Mouse (Mus musculus) heart, postnatal 4 days (tissue): ENCODE measurements around the gene Plekho2. TPM values are rescaled to one million over a fixed set of nuclear protein-coding genes. Genes with fewer than 3 reads are reported as not detected.
A peak's percentile ranks its signal among the peaks of the same experiment; 100 is the strongest.

Experiments
- DNase-seq: peaks from one replicate; pipeline ENCODE4 v3.0.0; 2021
- total RNA-seq, 2 experiments: library from RNA; stranded (reverse); gene quantifications; 2 replicates each; pipeline ENCODE4 v1.2.3; 2021

Gene Plekho2
- total RNA-seq, 2 experiments from 2014 or later: 17.9 to 19.4 TPM

GRCm38 (mm10) chr9:65552711-65553110 is 27.1 kb downstream of the Plekho2 start:
- DNase-seq: no peak

GRCm38 (mm10) chr9:65552141-65552540 is 27.7 kb downstream of the Plekho2 start:
- DNase-seq: no peak

- peak; percentile 85 for DNase-seq
Observed at GRCm38 (mm10) chr9:65551035-65551434, 28.8 kb downstream of the Plekho2 start.

DNA sequence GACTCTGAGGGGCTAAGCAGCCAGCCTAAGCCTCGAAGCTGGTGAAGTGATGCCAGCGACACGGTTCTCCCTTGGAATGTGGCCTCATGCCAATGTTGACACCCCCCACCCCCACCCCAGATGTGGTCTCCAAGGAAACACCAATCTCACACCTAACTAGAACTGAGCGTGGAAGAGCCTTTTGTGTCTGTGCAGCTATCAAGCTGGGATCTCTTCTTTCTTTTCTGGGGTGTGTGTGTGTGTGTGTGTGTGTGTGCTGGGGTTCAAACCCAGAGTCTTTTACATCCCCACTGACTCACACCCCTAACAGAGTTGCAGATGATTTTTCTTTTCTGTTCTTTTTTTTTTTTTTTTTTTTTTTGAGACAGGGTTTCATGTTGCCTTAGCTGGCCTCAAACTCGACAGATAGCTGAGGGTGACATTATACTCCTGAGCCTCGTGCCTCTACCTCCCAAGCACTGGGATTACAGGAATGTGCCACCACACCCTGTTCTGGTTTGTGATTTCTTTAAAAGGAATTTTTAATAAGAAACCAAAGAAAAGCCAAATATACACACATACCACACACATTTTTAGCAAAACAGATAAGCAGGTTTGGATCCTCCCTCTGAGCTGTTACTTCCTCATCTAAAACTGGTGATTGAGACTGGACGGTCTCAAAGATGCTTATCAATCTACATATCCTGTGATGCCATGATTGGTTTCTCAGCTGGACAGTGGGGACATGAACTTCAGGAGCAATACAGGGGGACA is 29.6 kb downstream of the Plekho2 start:
- DNase-seq: no peak

- DNase-seq: no peak
Observed at GRCm38 (mm10) chr9:65549643-65550042, 30.2 kb downstream of the Plekho2 start.

DNA sequence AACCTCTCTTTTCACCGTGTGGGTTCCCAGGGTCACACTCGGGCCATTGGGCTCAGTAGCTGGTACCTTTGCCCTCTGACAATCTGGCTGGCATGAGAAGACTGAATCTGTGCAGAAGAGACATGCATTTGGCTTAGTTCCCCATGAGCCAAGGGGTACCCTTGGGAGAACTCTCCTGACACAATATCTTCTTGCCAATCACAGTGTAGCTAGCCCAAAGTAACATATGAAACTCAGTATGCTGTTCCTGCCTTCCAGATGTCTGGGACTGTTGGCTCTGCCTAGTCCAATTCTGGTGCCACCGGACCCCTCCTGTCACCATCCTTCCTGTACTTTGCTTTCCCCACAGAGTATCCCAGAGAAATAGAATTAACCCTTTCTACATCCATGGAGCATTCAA is 30.7 kb downstream of the Plekho2 start:
- no peak for DNase-seq

- DNase-seq: no peak
Observed at GRCm38 (mm10) chr9:65548311-65548710, 31.5 kb downstream of the Plekho2 start.

DNA sequence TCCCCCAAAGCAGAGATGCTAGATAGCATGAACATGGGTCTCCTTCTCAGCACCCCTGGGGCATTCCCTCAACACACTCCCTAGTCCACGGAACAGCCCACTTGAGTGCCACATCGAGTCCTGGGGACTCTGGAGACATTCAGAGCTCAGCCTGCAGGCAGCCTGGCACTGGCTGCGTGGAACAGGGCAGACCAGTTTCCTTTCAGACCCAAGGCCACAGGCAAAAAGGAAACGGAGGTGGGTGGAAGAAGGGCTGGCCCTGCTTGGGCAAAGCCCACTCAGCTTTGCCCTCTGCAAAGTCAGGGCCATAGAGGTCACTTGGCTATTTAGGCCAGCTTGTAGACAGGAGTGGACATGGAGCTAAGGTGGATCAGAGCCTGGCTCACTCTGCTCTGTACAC is 32.0 kb downstream of the Plekho2 start:
- no peak for DNase-seq

GRCm38 (mm10) chr9:65547111-65547510 is 32.7 kb downstream of the Plekho2 start:
- no peak for DNase-seq

DNA sequence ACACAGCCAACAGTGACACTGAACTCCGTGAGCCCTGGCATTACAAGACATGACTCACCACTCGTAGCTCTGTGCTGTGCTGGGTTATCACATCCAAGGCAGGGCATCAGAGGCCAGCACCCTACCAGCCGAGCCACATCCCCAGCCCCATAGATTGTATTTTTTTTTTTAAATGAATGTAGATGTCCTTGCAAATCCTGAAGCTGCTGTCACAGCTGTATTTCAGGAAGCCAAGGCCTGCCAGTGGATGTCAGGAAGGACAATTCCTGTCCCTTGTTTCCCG is 33.5 kb downstream of the Plekho2 start:
- no peak for DNase-seq

DNA sequence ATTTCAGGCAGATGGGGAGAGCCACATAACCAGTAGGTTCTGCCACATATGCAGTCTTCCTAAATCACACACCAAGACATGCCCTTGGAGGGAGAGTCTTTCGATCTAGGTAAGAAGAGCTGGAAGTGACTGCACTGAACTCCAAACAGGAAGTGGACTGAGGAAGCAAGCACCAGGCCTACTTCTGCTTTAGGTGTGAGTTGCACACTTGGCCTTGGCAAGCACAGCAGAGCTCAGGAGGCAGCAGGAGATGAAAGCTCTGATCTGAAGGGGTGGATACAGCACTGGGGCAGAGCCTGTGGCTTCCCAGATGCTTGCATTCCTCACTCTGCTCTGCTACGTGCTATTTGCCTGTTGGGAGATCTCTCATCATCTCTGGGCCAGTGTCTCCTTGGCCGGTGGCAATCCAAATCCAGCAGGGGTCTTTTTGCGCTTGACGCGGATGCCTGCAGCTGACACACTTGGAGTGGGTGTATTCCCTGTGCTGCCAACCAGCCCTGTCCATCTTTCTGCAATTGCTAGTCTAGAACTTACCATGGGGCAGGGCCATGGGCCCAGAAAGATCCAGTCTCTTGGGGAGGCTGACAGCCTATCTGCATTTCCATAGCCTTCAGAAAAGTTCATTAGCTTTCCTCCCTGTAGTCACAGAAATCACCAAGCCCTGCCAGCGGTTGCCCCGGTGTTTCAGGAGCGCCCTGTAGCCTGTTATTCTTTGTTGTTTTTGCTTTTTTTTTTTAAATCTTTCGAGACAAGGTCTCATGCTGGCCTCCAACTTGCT is 34.0 kb downstream of the Plekho2 start:
- no peak for DNase-seq

DNA sequence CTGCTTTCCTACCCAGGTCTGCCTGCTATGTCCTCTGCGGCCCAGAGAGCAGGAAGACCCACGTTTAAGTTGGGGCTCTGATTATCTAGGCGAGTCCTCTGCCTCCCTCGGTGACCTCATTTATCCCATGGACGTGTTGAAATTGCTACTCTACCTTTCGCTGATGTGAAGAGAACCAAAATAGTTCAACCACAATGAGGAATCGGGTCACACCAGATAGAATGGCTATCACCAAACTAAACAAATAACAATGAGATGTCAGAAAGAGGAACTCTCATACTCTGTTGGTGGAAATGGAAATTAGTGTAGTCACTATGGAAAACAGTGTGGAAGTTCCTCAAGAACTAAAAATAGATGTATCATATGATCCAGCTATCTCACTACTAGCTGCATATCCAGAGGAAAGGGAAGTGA is 37.7 kb downstream of the Plekho2 start:
- DNase-seq: no peak

DNA sequence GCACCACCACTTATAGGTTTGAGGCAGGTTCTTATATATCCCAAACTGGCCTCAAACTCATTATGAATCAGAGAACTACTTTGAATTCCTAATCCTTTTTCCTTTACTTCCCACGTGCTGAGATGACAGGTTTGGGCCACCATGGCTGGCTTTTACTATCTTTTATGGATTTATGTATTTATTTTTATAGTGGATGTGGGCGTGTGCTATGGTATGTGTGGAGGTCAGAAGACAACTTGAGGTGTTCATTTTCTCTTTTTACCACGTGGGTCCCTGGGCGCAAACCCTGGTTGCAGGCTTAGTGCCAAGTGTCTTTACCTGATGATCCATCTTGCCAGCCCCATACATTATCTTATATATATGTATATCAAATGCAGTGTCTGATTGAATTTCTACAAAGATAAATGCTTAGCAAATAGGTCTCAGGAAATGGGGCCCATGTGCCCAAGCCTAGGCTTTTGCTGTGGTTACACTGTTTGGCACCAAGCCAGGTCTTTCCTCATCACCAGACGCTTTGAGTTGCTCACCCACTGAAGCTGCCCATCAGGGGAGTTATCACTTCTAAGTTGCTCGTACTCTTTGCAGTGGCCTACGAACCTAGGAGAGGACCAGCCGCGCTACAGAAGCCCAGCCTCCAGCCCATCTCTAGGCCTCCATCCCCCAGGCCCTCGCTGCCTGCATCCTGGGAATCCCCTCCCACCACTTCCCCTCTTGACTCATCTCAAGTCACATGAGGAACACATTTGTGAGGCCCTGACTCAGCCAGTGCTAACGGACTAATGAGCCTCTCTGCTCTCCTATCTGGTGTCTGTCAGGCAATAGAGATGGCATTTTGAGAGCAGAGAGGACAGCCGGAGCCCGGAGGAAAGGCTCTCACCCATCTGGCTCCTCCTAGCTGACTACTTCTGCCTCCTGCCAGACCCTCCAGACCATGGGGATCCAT is 38.4 kb downstream of the Plekho2 start:
- DNase-seq: peak; percentile 57

GRCm38 (mm10) chr9:65539697-65540096 is 40.1 kb downstream of the Plekho2 start:
- DNase-seq: no peak

DNA sequence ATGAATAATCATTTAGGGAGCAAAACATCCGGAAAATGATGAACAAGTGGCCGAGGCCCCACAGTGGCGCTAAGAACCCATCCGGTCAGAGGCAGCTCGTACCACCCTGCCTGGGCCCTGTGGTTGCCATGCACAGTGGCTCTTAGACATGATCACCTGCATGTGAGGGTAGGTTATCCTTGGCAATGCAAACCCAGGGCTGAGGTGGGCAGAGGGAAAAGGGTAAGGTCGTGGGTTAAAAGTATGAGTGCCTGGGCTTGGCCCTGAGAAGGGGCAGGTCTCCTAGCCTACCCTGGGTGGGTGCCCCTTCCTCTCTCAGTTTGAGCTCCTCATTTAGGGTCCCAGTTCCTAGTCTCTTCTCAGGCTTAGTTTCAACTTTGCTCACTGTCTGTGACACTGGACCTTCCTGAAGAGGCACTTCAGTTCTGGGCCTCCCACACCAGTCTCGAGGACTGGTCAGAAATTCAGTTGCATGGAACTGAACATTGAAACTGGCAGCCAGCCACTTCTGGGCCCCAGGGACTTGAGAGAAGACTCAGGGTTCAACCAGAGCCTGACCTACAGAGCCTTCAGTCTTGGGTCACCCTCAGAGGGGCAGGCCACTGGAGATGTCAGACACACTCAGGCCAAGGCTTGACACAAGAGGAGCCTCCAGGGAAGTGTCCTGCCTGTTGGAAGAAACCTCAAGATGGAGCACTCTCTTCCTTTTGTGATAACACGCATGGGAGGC is 41.8 kb downstream of the Plekho2 start:
- peak; percentile 58 for DNase-seq

- no peak for DNase-seq
Observed at GRCm38 (mm10) chr9:65536491-65536890, 43.3 kb downstream of the Plekho2 start.

GRCm38 (mm10) chr9:65535789-65536469 is 43.9 kb downstream of the Plekho2 start:
- DNase-seq: no peak

DNA sequence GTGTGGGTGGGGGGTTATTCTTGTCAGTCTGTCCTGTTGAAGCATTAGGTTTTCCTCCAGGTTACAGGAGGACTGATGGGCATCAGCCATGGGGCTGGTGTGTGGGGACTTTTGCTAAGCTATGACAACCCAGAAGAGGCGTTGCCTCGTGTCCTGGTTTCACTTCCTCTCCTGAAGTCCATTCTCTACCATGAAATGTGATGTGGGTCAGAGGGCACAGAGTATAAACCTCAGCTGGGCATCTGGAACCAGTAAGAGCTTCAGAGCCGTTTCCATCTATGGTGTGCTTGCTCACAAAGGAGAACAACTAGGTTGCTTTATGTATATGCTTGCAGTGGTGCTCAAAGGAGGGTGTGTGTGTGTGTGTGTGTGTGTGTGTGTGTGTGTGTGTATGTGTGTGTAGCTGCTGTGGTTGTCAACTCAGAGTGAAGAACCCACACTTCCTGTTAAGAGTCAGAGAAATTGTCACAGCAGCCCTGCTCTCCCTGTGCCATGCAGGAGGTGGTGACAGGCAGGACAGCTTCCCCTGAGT is 44.6 kb downstream of the Plekho2 start:
- no peak for DNase-seq

- no peak for DNase-seq
Observed at GRCm38 (mm10) chr9:65534111-65534510, 45.7 kb downstream of the Plekho2 start.

- DNase-seq: no peak
Observed at GRCm38 (mm10) chr9:65532986-65533385, 46.9 kb downstream of the Plekho2 start.

- no peak for DNase-seq
Observed at GRCm38 (mm10) chr9:65531283-65531682, 48.6 kb downstream of the Plekho2 start.
